Mouse (Mus musculus): ENCODE data around the gene Dad1.

DNA sequence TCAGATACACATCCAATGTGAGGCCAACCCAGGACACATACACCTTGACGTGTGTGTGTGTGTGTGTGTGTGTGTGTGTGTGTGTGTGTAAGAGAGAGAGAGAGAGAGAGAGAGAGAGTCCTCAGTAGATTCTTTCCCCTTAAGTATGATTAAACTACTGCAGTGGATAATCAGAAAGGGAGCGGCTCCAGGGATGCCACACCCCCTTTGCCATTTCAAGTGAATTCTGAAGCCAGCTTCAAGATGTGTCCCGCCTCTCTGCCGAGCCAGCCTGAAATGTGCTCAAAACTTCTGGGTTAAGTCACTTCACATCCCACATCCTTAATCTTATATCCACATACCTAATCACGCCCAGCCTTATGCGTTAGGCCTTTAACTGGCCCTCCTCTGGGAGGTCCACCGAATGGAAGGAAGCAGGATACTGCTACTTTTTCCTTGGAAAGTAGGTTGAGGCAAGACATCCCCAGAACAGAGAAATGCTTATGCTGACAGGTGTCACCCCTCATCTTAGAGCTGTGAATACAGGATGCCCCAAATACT, 4.3 kb upstream of the Dad1 start:
- no peak for TF ChIP-seq POLR2A (IDR thresholded peaks at IDR 0.05; ENCODE audit: borderline replicate concordance, control insufficient read depth, low read depth, low read length)
- TF ChIP-seq CTCF (IDR thresholded peaks at IDR 0.05; ENCODE audit: control insufficient read depth, insufficient read depth, low read length) = no peak

Data from bone marrow, adult 2 months (tissue).